Mouse (Mus musculus) WW6 (cell line): ENCODE measurements around the gene 1810013L24Rik.

Experiments used
- DNase-seq: peaks from one replicate; pipeline ENCODE4 v3.0.0-alpha.2; 2013; ENCODE audit warnings: low read depth, low spot score

1810013L24Rik gene

GRCm38 (mm10) chr16:8829564-8830359, at the start of gene 1810013L24Rik:
Gene 1810013L24Rik, plus strand, starts transcription at chr16:8830100.
- DNase-seq: peak; percentile 98

- no peak for DNase-seq
Measured at GRCm38 (mm10) chr16:8780187-8780586, 49.7 kb upstream of the 1810013L24Rik start.

- no peak for DNase-seq
Measured at GRCm38 (mm10) chr16:8781191-8781590, 48.7 kb upstream of the 1810013L24Rik start.

GRCm38 (mm10) chr16:8781660-8782059, 48.2 kb upstream of the 1810013L24Rik start:
- no peak for DNase-seq

- no peak for DNase-seq
Measured at GRCm38 (mm10) chr16:8783198-8783913, 46.5 kb upstream of the 1810013L24Rik start.

GRCm38 (mm10) chr16:8784753-8785152, 45.1 kb upstream of the 1810013L24Rik start:
- no peak for DNase-seq

GRCm38 (mm10) chr16:8790886-8791285, 39.0 kb upstream of the 1810013L24Rik start:
- no peak for DNase-seq

- DNase-seq: no peak
Measured at GRCm38 (mm10) chr16:8791949-8792557, 37.8 kb upstream of the 1810013L24Rik start, which contains the start of gene Usp7. Gene Usp7, minus strand, starts transcription at chr16:8792308.

- peak; percentile 45 for DNase-seq
Measured at GRCm38 (mm10) chr16:8794952-8795351, 34.9 kb upstream of the 1810013L24Rik start.

GRCm38 (mm10) chr16:8795906-8796305, 34.0 kb upstream of the 1810013L24Rik start:
- no peak for DNase-seq

- DNase-seq: no peak
Measured at GRCm38 (mm10) chr16:8806703-8807102, 23.2 kb upstream of the 1810013L24Rik start.

- no peak for DNase-seq
Measured at GRCm38 (mm10) chr16:8810399-8811127, 19.3 kb upstream of the 1810013L24Rik start.

GRCm38 (mm10) chr16:8817872-8818271, 12.0 kb upstream of the 1810013L24Rik start:
- no peak for DNase-seq

- DNase-seq: no peak
Measured at GRCm38 (mm10) chr16:8821429-8821828, 8.5 kb upstream of the 1810013L24Rik start.

GRCm38 (mm10) chr16:8822586-8822985, 7.3 kb upstream of the 1810013L24Rik start:
- no peak for DNase-seq

- DNase-seq: no peak
Measured at GRCm38 (mm10) chr16:8823661-8824060, 6.2 kb upstream of the 1810013L24Rik start.

GRCm38 (mm10) chr16:8827366-8827765, 2.5 kb upstream of the 1810013L24Rik start:
- no peak for DNase-seq

GRCm38 (mm10) chr16:8828636-8829563, 1.0 kb upstream of the 1810013L24Rik start:
- DNase-seq: no peak

GRCm38 (mm10) chr16:8830431-8831211, 721 bp downstream of the 1810013L24Rik start:
- no peak for DNase-seq

GRCm38 (mm10) chr16:8831241-8831640, 1.3 kb downstream of the 1810013L24Rik start:
- DNase-seq: no peak
